Mouse (Mus musculus) stomach, postnatal 0 days (tissue): ENCODE results near the gene Txnip. TPM values are rescaled to one million over a fixed set of nuclear protein-coding genes. Genes with fewer than 3 reads are reported as not detected.
A peak's percentile ranks its signal among the peaks of the same experiment; 100 is the strongest.

ENCODE experiments used
- ATAC-seq: fragments of 200-750 bp; cut with Nextera tagmentation; 2 replicates; pipeline ENCODE4 v1.8.0; 2017; ENCODE audit not compliant: low FRiP score, low TSS enrichment
- DNase-seq: peaks from one replicate; pipeline ENCODE4 v3.0.0-alpha.2; 2016; ENCODE audit warnings: low spot score
- H3K27ac ChIP-seq: fragments of 300-500 bp; sonication (generic); replicated peaks from 2 replicates; pipeline ENCODE4 v1.5.1; 2014; ENCODE audit warnings: mild to moderate bottlenecking, control low read depth
- H3K27me3 ChIP-seq: fragments of 300-500 bp; sonication (generic); 2 replicates; pipeline ENCODE4 v1.6.1; 2014; ENCODE audit warnings: low read length; ENCODE audit not compliant: control insufficient read depth, insufficient read depth
- H3K36me3 ChIP-seq: fragments of 300-500 bp; sonication (generic); 2 replicates; pipeline ENCODE4 v1.6.1; 2014; ENCODE audit warnings: low read length, mixed read lengths; ENCODE audit not compliant: control insufficient read depth, insufficient read depth
- H3K4me1 ChIP-seq: fragments of 300-500 bp; sonication (generic); replicated peaks from 2 replicates; pipeline ENCODE4 v1.6.1; 2014; ENCODE audit warnings: antibody characterized with exemption; ENCODE audit not compliant: control insufficient read depth, insufficient read depth
- H3K4me2 ChIP-seq: fragments of 300-500 bp; sonication (generic); replicated peaks from 2 replicates; pipeline ENCODE4 v1.6.1; 2014; ENCODE audit warnings: low read depth, mild to moderate bottlenecking, control low read depth, moderate library complexity
- H3K4me3 ChIP-seq: fragments of 300-500 bp; sonication (generic); 2 replicates; pipeline ENCODE4 v1.5.1; 2014; ENCODE audit warnings: low read depth, low read length, control low read depth
- H3K9ac ChIP-seq: fragments of 300-500 bp; sonication (generic); 2 replicates; pipeline ENCODE4 v1.6.1; 2014; ENCODE audit warnings: mild to moderate bottlenecking, low read length, control low read depth, mixed read lengths
- H3K9me3 ChIP-seq: fragments of 300-500 bp; sonication (generic); 2 replicates; pipeline ENCODE4 v1.6.1; 2016; ENCODE audit warnings: low read length; ENCODE audit not compliant: control insufficient read depth
- CTCF ChIP-seq: IDR thresholded peaks from 2 replicates; pipeline ENCODE4 v1.5.1; 2016; ENCODE audit warnings: antibody characterized with exemption, low read depth, mild to moderate bottlenecking, moderate library complexity
- EP300 ChIP-seq: optimal IDR thresholded peaks from 2 replicates; pipeline ENCODE3; 2016; ENCODE audit warnings: antibody characterized with exemption
- WGBS: fragments of 180-500 bp; shearing (Covaris S2); extraction: QIAGEN DNeasy Blood & Tissue Kit; methylation state at CpG from one replicate; pipeline ENCODE4 v1.1.7; 2014; 5-methylcytosine and 5-hydroxymethylcytosine counted together
- polyA plus RNA-seq: library from polyadenylated mRNA; unstranded; fragments of >200 nt; fragmentation: Nextera tagmentation; extraction: Ambion mirVana; gene quantifications from 2 replicates; pipeline ENCODE4 v1.2.1, GENCODE M21; 2015

Txnip gene
- polyA plus RNA-seq, 1 experiment from 2014 or later = 276 TPM

DNA sequence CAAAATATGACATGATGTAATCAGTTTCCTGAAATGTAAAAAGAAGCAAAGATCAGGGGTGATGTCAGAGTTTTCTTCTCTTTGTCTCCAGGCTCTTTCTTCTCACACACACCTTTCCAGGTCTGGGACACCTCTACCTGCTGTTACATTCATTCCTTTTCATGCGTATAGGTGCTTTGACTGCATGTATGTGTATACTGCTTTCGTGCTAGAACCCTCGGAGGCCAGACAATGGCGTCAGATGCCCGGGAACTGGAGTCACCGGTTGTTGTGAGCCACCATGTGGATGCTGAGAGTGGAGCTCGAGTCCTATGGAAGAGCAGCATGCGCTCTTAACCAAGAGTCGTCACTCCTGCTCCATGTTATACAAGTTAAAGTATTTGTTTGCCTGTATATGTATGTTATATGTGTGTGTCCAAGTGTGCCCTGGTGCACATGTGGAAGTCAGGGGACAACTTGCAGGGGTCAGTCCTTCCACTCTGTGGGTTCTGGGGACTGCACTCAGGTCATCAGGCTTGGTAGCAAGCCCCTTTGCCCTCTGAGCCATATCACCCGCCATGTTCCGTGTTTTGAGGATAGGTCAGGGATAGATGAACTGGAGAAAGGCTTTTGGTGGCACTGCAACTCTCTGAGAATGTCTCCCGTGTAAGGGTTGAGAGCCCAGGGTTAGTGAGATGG is 20.9 kb downstream of the Txnip start:
- Histone ChIP-seq H3K27ac (no peak overlapping the region), H3K27me3 (no peaks in the 10 kb centered on the region), H3K4me1 (peaks cover 22% of the 10 kb centered on the region), H3K9me3 (no peaks in the 10 kb centered on the region), H3K36me3 (no peaks in the 10 kb centered on the region), H3K4me3 (no peak overlapping the region), H3K4me2 (no peak overlapping the region), H3K9ac (no peak overlapping the region)
- no peak for DNase-seq
- WGBS = 83% methylated on average over 12 of the region's 12 CpGs
- no peak for TF ChIP-seq EP300
- TF ChIP-seq CTCF = peak; percentile 23; the same call in 1 of the 2 replicates
- ATAC-seq = no peak

- ATAC-seq (no peak), DNase-seq (no peak)
- Histone ChIP-seq H3K9me3 (no peaks in the 10 kb centered on the region), H3K27ac (peak overlapping the region; percentile 35; the same call in 1 of the 2 replicates), H3K9ac (no peak overlapping the region; the same call in 1 of the 2 replicates), H3K4me2 (no peak overlapping the region), H3K27me3 (no peaks in the 10 kb centered on the region), H3K4me3 (no peak overlapping the region), H3K4me1 (peaks cover 19% of the 10 kb centered on the region), H3K36me3 (no peaks in the 10 kb centered on the region)
- TF ChIP-seq CTCF (no peak), EP300 (no peak)
- 82% methylated on average over 4 of the region's 4 CpGs for WGBS
These were observed 21.5 kb downstream of the Txnip start for GRCm38 (mm10) chr3:96579239-96579750.

GRCm38 (mm10) chr3:96579885-96580454 is 22.2 kb downstream of the Txnip start:
- Histone ChIP-seq H3K27ac (peak overlapping the region; percentile 35), H3K4me2 (peak overlapping the region; percentile 34), H3K9me3 (no peaks in the 10 kb centered on the region), H3K9ac (no peak overlapping the region; the same call in 1 of the 2 replicates), H3K36me3 (no peaks in the 10 kb centered on the region), H3K4me3 (no peak overlapping the region), H3K27me3 (no peaks in the 10 kb centered on the region), H3K4me1 (peaks cover 18% of the 10 kb centered on the region)
- DNase-seq = peak; percentile 93
- peak; percentile 100 for TF ChIP-seq CTCF
- no peak for TF ChIP-seq EP300
- ATAC-seq = peak; percentile 33; the same call in 1 of the 2 replicates
- 15% methylated on average over 16 of the region's 16 CpGs for WGBS

- DNase-seq (peak; percentile 18), ATAC-seq (no peak)
- Histone ChIP-seq H3K9ac (no peak overlapping the region), H3K4me1 (peaks cover 9% of the 10 kb centered on the region; the same call in 1 of the 2 replicates), H3K36me3 (no peaks in the 10 kb centered on the region), H3K27ac (no peak overlapping the region), H3K9me3 (no peaks in the 10 kb centered on the region), H3K27me3 (no peaks in the 10 kb centered on the region), H3K4me3 (no peak overlapping the region), H3K4me2 (no peak overlapping the region)
- WGBS = 62% methylated on average over 6 of the region's 6 CpGs
- TF ChIP-seq EP300 (no peak), CTCF (no peak)
These were observed 23.4 kb downstream of the Txnip start for GRCm38 (mm10) chr3:96581141-96581540.

- DNase-seq = no peak
- WGBS = 83% methylated on average over 16 of the region's 16 CpGs
- H3K9ac ChIP-seq = no peak overlapping the region
These were observed 24.2 kb downstream of the Txnip start for GRCm38 (mm10) chr3:96581771-96582515.

More at GRCm38 (mm10) chr3:96581771-96582515, 24.2 kb downstream of the Txnip start:
- no peaks in the 10 kb centered on the region for H3K36me3 ChIP-seq
- peaks cover 6% of the 10 kb centered on the region; the same call in 1 of the 2 replicates for H3K4me1 ChIP-seq
- H3K4me3 ChIP-seq = no peak overlapping the region
- ATAC-seq = no peak
- no peak overlapping the region for H3K4me2 ChIP-seq
- TF ChIP-seq EP300 = no peak
- no peak for TF ChIP-seq CTCF
- no peaks in the 10 kb centered on the region for H3K27me3 ChIP-seq
- H3K27ac ChIP-seq = no peak overlapping the region
- no peaks in the 10 kb centered on the region for H3K9me3 ChIP-seq
